Mouse (Mus musculus) lung, adult 2 months (tissue): ENCODE measurements around the gene Tat.

Source experiments
- CTCF ChIP-seq: fragments of 200-500 bp; IDR thresholded peaks from 2 replicates; pipeline ENCODE4 v1.5.1; 2011; ENCODE audit warnings: mild to moderate bottlenecking, low read length, control low read depth; ENCODE audit not compliant: insufficient read depth
- POLR2A ChIP-seq: fragments of 200-500 bp; IDR thresholded peaks from 2 replicates; pipeline ENCODE4 v1.6.1; 2011; ENCODE audit warnings: low read depth, mild to moderate bottlenecking, control low read depth, low read length, borderline replicate concordance; ENCODE audit errors: extremely low read depth

DNA sequence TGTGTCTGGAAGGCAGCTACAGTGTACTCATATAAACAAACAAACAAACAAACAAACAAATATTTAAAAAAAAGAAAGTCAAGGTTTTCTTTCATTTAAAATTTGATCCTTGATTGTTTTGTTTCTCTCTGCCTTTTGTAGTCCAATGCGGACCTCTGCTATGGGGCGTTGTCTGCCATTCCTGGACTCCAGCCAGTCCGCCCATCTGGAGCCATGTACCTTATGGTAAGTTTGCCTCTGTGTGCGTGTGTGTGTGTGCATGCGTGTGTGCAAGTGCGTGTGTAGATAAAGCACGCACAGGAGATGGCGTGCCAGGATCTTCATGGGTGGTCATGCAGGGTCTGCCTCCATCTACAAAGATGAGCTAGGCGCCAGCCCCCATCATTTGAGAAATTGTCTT lies 7.1 kb downstream of the Tat start:
- TF ChIP-seq CTCF, result no peak
- TF ChIP-seq POLR2A, result no peak
